Mouse (Mus musculus) ES-E14 (cell line): Measurements from ENCODE around the gene Syap1.
"Not testable (repeated sequence)": the region's sequence is repeated elsewhere in the genome, so short reads cannot be mapped to it uniquely, and the experiment has no call there.

Experiments
- CHD2 ChIP-seq: IDR thresholded peaks from 2 replicates; pipeline ENCODE4 v1.6.1; 2014; ENCODE audit warnings: mild to moderate bottlenecking, low read depth, low read length, inconsistent platforms
- MAFK ChIP-seq: IDR thresholded peaks from 2 replicates; pipeline ENCODE4 v1.6.1; 2014; ENCODE audit warnings: mild to moderate bottlenecking, low read depth, low read length, inconsistent platforms; ENCODE audit not compliant: insufficient read depth

- TF ChIP-seq CHD2, MAFK: not testable (repeated sequence)
Observed at GRCm38 (mm10) chrX:162888575-162889223, 452 bp upstream of the Syap1 start.
